Mouse (Mus musculus) large intestine, adult 2 months (tissue): ENCODE results near the gene Nr4a3. TPM values are rescaled to one million over a fixed set of nuclear protein-coding genes. Genes with fewer than 3 reads are reported as not detected.
A peak's percentile ranks its signal among the peaks of the same experiment; 100 is the strongest.

ENCODE experiments used
- DNase-seq: peaks from one replicate; pipeline ENCODE4 v3.0.0-alpha.2; 2012; ENCODE audit warnings: low read depth, low spot score
- WGBS: fragments of 180-500 bp; shearing (Covaris S2); methylation state at CpG from one replicate; pipeline ENCODE4 v1.1.7; 2018; 5-methylcytosine and 5-hydroxymethylcytosine counted together
- polyA plus RNA-seq: library from polyadenylated mRNA; depleted of rRNA; stranded (reverse); fragments of >200 nt; gene quantifications from 2 replicates; pipeline ENCODE4 v1.2.3, GENCODE M21; 2012; rRNA removed

The Nr4a3 gene
- polyA plus RNA-seq, 1 experiment = 0.53 TPM

DNA sequence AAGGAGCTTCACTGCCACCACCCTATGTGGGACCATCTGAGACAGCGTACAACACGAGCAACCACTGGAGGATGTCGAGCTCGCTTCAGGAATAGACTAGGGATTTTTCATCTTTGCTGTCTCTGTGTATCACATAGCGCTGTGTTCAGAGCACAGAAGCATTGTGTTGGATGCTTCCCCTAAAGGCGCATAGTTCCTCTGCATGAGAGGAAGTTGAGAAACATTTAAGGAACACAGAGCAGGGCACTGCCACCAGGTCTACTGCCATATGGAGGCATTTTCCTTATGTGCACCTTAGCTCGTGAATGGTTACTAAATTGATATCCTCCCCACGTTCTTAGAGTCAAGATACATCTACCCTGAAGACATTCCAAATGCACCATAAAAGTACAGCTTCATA, 55.3 kb downstream of the Nr4a3 start:
- no peak for DNase-seq
- 85% methylated on average over 8 of the region's 8 CpGs for whole genome bisulfite sequencing

DNA sequence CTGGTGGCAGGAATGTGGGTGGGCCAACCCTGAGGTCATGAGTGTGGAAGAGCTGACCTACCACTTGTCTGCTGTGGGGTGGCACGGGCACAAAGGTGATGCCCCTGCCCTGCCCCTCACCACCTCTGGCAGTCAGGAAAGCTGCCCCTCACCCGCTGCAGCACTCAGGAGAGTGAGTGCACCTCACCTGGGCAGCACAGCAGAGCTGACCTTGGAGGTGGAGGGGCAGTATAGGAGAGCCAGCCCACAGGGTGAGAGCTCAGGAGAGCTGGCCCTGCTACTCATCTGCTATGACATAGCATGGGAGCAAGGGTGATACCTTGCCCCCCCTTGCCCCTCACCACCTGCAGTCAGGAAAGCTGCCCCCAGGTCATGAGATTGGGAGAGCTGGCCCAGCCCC, 57.0 kb downstream of the Nr4a3 start:
- no peak for DNase-seq
- 76% methylated on average over 2 of the region's 2 CpGs for WGBS

DNA sequence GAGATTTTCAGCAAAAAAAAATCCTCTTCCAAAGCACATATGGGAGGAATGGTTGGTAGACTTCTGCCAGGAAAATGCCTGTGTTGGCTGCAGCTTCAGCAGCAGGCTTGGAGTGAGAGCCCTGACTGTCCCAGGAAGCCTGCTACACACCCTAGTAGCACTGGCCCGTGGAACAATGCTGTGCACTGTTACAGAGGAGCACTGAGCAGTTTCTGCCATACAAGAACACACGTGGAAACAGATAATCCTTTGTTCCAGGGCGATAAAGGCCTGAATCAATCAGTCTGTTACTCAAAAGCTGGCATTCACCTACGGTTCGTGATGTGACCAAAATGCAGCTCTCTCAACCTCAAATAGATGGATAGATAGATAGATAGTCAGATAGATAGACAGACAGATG, 60.4 kb downstream of the Nr4a3 start:
- DNase-seq = no peak
- 42% methylated on average over 5 of the region's 5 CpGs for WGBS

DNA sequence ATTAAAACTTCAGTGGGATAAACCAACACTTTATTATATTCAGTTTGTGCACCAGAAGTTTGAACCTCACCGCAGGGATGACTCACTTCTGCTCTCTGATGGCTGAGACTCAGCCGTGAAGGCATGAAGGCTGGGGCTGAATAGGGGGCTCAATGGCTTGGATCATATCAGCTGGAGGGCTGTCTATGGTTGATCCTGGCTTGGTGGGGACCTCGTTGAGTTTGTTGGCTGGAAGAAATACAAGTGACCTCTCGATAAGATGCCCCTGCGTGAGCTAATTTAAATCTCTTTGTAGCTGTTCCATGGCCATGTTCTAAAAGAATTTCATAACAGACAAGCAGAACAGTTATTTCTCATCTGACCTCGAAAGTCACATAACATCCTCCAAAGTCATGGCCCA, 62.1 kb downstream of the Nr4a3 start:
- no peak for DNase-seq
- WGBS = 85% methylated on average over 6 of the region's 6 CpGs

DNA sequence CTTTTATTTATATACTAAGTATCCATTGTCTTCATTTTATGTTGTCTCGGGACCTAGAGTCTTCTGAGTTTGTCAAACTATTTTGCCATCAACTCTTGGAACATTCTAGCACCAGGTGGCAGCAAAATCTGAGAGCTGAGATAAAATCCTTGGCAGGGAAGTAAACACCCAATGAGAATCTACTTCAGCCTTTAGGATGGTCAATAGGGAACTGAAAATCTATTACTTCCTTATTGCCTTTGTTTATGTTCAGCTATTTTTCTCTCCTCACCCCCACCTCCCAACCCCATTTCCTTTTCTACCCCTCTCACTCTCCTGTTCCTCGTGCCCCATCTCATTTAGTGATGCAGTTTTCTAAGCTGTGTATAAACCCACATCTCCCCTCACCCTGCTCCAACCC, 63.6 kb downstream of the Nr4a3 start:
- DNase-seq = no peak
- WGBS = 22% methylated on average over 2 of the region's 2 CpGs

DNA sequence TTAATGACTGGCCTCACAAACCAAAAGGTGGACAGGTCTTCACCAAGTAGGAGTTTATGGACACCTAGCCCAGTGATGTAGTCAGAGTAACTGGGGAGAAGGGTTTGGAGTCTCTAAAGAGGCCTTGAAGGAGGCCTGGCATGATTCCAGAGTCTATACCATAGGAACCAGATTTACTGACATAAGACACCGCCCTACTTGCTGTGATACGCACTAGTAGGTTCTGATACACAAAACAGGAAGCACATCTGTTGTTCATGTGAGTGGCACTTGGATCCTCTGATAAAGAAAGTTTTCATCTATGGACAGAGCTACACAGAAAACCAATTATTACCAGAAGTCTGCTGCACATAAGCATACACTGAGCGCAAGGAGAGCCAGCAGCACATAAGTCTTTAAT, 65.4 kb downstream of the Nr4a3 start:
- WGBS = 43% methylated on average over 3 of the region's 3 CpGs
- DNase-seq = no peak

DNA sequence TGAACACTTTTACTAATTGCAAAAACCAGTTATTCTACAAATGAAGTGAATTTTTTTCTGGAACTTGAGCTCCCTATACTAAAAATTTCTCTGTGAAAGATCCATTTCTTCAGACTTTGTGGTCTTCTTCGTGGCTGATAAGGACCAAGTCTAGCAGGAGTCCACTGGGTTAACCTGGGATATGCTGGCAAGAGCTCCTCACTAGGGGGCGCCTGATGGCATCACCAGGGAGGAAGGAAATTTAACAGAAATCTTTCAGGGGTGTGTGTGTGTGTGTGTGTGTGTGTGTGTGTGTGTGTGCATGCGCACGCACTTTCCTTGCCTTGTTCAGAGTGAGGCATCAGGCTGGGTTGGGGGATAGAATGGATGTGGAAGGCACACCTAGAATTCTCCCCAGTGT, 71.2 kb downstream of the Nr4a3 start:
- no peak for DNase-seq
- whole genome bisulfite sequencing = 53% methylated on average over 4 of the region's 4 CpGs

DNA sequence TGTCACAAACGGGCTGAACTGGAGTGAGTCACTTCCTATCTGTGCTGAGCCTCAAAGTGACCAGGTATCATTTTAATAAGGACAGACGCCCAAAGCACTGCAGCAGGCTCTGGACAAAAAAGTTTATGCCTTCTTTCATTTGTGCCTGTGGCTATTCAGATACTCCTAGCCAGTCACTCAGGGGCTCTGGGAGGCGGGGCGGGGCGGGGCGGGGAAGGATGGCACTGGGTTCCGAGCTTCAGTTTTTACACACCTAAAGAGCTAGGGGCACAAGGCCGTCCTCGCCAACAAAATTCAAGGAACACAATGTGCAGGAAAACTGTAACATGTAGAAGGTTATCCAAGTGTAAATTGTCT, 79.4 kb downstream of the Nr4a3 start:
- no peak for DNase-seq
- 1% methylated on average over 9 of the region's 9 CpGs for WGBS

DNA sequence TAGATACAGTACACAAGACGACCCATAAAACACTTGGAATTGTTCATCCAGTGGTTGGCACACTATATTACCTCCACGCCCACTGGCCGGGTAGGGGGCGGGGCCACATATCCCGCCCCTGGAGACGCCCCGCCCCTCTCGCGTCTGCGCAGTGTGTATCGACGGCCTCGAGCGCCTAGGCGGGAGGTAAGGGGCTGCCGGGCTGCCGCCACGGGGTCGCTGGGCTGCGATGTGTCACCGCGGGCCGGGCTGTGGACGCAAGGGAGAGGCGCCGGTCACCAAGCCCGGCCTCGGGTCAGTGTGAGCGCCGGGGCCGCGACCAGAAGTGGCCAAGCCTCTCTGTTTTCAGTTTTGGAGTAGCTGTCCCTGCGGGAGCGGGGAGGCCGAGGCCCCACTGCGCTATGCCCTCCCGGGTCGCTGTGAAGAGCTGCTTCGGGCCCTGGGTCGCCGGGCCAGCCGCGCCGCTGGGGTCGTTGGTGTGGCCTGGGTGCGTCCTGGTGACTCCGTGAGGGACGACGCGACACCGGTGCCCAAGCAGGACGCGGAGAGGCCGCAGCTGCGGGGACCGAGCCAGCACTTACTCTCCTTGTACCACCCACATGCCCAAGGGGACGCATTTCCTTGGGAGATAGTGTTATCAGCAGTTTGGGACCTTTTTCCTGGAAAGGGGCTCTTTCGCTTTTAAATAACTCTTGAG, 80.0 kb downstream of the Nr4a3 start, which contains the start of gene Stx17:
Stx17 (plus strand) TSS at position 143 of the 697 bp plus-strand sequence.
- peak; percentile 70 for DNase-seq
- 1% methylated on average over 58 of the region's 58 CpGs for WGBS

DNA sequence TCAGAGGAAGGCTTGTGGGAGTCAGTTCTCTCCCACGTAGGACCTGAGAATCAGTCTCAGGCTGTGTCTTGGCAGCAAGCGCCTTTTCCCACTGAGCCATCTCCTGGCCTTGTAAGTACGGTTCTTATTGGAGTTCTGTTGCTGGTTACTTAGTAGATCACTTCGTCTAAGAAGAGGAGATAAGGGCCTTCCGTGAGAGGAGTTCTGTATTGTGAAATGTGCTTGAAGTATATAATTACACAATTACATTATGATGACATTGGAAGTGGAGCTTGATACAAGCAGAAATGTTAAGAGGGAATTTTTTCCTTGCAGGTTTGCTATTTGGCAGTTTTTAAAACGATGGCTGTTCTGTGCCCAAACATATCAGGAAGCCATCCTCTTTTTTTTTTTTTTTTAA, 85.4 kb downstream of the Nr4a3 start:
- whole genome bisulfite sequencing = 85% methylated on average over 6 of the region's 6 CpGs
- DNase-seq = no peak

DNA sequence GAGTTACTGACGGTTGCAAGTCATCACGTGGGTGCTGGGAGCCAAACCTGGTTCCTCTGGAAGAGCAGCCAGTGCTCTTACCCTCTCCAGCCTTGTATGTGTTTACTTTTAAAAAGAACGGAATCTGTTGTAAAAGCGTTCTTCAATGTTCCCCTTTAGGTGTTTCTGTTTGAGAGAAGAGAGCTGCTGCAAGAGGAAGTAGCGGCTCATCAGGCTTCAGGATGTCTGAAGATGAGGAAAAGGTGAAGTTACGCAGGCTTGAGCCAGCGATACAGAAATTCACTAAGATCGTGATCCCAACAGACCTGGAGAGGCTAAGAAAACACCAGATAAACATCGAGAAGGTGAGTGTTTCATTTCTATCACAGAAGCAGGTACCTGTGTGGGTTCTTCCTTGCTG, 86.7 kb downstream of the Nr4a3 start:
- 89% methylated on average over 9 of the region's 9 CpGs for WGBS

DNA sequence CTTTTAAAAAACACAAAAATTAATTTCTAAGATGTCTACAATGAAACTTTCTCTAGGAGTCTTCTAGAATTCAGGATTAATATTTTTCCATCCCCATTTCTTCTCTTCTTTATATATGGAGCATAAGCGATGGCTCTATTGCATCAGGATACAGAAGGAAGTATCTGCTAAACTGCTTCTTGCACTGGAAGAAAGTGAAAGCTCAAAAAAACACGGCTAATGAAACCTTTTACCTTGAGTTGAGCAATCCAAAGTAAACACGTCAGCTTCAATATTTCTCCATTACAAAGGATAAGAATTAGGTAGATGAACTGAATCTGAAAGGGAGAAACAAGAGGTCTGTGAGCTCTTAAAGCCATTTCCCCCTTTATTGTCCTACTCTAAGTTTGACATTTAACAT, 87.8 kb downstream of the Nr4a3 start:
- no peak for DNase-seq
- 40% methylated on average over 3 of the region's 3 CpGs for WGBS

More for the DNA sequence above, 86.7 kb downstream of the Nr4a3 start:
- no peak for DNase-seq

Other genes with a start within 250 kb of the Nr4a3 start
- gene Stx17, start 79.8 kb downstream of the Nr4a3 start, polyA plus RNA-seq = 5.5 and 6.7 TPM in 2 replicates
- gene Erp44, start 234.4 kb downstream of the Nr4a3 start, polyA plus RNA-seq = 22.1 and 22.8 TPM in 2 replicates
- 1.6 and 2.3 TPM in 2 replicates for gene Invs, start 234.6 kb downstream of the Nr4a3 start, polyA plus RNA-seq